Mouse (Mus musculus): ENCODE data around the gene Onecut1. TPM values are rescaled to one million over a fixed set of nuclear protein-coding genes. Genes with fewer than 3 reads are reported as not detected.
A peak's percentile ranks its signal among the peaks of the same experiment; 100 is the strongest.

The Onecut1 gene
- total RNA-seq, 2 experiments from 2014 or later, result 0.16 TPM; not detected in 1

DNA sequence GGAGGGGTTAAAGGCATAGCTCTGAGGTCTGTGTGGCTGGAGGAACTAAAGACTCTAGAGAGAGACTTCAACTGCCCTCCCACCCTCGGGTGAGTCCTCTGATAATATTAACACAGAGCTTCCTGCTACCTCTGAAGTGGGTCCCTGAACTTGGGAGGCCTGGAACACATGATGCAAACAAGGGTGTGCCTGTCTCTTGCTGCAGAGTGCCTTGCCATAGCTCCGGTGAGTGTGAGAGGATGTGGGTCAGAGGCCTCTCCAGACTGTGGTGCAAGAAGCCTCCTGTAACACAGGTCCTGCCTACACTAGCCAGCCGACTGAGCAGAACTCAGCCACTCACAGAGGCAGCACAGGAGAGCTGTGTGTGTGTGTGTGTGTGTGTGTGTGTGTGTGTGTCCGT lies 45.2 kb downstream of the Onecut1 start:
- intact Hi-C loops (cut with DNase I), result loop anchor here (5.0 kb wide), 1 partner anchor 115 kb away; no protein-coding TSS in a partner anchor
- no peak for DNase-seq

GRCm38 (mm10) chr9:74909245-74909644 lies 47.5 kb downstream of the Onecut1 start:
- intact Hi-C loops (cut with DNase I), result loop anchor here (5.0 kb wide), 1 partner anchor 113 kb away; no protein-coding TSS in a partner anchor
- peak; percentile 40 for DNase-seq

- intact Hi-C loops (cut with DNase I), result loop anchor here (10.0 kb wide), 1 partner anchor 355 kb away; no protein-coding TSS in a partner anchor
- no peak for DNase-seq
Measured at GRCm38 (mm10) chr9:74910226-74910759, 48.6 kb downstream of the Onecut1 start.

- DNase-seq, result peak; percentile 13
- intact Hi-C loops (cut with DNase I), result loop anchor here (10.0 kb wide), 1 partner anchor 353 kb away; no protein-coding TSS in a partner anchor
Measured at GRCm38 (mm10) chr9:74911430-74911829, 49.7 kb downstream of the Onecut1 start.

- DNase-seq, result no peak
- intact Hi-C loops (cut with DNase I), result loop anchor here (10.0 kb wide), 1 partner anchor 353 kb away; no protein-coding TSS in a partner anchor
Measured at GRCm38 (mm10) chr9:74911919-74912318, 50.2 kb downstream of the Onecut1 start.

- intact Hi-C loops (cut with DNase I), result loop anchor here (10.0 kb wide), 1 partner anchor 352 kb away; no protein-coding TSS in a partner anchor
- DNase-seq, result no peak
Measured at GRCm38 (mm10) chr9:74912619-74913376, 51.1 kb downstream of the Onecut1 start.

DNA sequence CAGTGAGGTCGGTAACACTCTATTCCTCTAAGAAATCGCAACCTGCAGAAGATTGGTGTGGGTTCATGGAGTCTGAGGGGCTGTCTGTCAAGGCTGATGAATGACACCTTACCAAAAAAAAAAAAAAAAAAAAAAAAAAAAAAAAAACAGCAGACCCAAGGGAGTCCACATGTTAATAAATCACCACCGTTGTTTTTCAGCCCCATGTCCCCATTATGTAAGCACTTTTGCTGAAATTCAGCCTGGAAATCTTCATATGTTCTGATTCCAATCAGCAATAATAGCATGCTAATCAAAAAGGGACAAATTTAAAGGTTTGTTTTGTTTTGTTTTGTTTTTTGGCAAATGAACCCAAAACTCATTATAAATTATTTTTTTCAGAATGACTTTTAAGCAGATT lies 53.9 kb downstream of the Onecut1 start:
- DNase-seq, result no peak
- intact Hi-C loops (cut with DNase I), result loop anchor here (10.0 kb wide), 1 partner anchor 349 kb away; no protein-coding TSS in a partner anchor

- intact Hi-C loops (cut with DNase I), result no loop called here
- DNase-seq, result no peak
Measured at GRCm38 (mm10) chr9:74920450-74920849, 58.7 kb downstream of the Onecut1 start.

GRCm38 (mm10) chr9:74921422-74921821 lies 59.7 kb downstream of the Onecut1 start:
- no peak for DNase-seq
- intact Hi-C loops (cut with DNase I), result no loop called here

DNA sequence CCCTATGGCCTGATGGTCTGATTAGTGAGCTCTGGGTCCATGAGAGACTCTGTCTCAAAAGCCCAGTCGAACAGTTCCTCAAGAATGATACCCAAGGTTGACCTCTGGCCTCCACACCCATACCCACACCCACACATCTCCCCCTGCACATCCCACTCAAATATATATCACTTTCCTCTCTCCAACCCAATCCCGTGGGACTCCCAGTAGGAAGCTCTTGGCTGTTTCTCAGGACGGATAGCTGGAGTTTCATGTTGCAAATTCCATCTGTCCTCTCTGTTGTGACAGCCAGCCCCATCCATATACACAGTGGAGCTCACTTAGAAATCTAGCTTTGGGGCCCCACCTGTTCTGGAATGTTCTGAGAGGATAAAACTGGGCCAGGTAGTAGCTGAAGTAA lies 61.2 kb downstream of the Onecut1 start:
- intact Hi-C loops (cut with DNase I), result no loop called here
- no peak for DNase-seq

DNA sequence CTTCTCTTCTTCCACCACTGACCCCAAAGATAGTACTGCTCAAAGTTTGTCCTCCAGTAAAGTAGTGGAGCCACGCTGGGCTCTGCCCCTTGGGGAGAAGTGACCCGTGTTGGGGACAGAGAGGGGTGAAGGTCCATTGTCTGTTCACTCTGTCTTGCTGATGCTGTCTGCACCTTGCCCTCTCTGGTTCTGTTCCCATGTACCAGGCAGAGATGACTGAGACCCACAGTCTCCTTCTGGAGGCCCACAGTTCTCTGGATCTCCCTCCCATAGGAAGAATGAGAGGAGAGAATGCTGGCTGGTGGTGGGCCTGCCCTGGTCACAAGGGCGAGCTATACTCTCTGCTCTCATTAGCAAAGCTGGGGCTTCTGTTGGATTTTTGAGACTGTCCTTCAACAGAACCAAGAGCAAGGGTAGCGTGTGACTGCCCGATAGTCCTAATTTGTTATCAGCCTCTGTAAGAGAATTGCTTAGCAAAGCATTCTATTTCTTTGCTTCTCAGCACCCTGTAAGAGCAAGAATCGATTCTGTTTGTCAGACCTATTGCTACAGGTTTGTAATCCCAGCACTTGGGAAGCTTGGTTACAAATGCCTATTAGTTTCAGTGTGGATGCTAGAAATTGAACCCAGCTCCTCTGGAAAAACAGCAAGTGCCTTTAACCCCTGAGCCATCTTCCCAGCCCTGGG lies 61.7 kb downstream of the Onecut1 start:
- DNase-seq, result no peak
- intact Hi-C loops (cut with DNase I), result no loop called here

DNA sequence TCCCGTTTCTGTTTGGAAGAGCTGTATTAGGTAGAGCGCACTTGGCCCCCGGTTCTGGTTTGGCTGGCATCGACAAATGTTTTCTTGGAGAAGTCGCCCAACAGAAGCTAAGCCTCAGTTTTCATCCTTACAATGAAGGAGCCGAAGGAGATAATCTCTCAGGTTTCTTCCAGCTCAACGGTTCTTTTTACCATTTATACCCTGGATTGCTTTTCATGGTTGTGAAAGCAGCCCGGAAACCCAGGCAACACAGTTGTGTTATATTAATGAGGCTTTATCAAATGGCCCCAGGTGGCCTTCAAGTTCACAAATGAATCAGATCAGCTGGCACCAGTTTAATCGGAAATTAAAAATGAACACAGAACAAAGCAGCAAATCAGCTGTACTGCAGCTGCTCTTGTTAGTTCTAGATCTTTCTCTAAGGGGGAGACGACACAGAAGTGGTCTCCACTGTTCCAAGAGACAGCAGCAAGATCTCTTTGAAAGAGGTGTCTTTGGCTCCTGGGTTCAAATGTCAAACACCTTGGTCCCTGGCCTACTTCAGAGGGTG lies 63.6 kb downstream of the Onecut1 start:
- no peak for DNase-seq
- intact Hi-C loops (cut with DNase I), result no loop called here

GRCm38 (mm10) chr9:74929981-74930423 lies 68.3 kb downstream of the Onecut1 start:
- intact Hi-C loops (cut with DNase I), result no loop called here
- no peak for DNase-seq

- intact Hi-C loops (cut with DNase I), result no loop called here
- DNase-seq, result no peak
Measured at GRCm38 (mm10) chr9:74930653-74931052, 68.9 kb downstream of the Onecut1 start.

GRCm38 (mm10) chr9:74935289-74935688 lies 73.6 kb downstream of the Onecut1 start:
- intact Hi-C loops (cut with DNase I), result no loop called here
- no peak for DNase-seq

- DNase-seq, result no peak
- intact Hi-C loops (cut with DNase I), result no loop called here
Measured at GRCm38 (mm10) chr9:74937761-74938160, 76.0 kb downstream of the Onecut1 start.

DNA sequence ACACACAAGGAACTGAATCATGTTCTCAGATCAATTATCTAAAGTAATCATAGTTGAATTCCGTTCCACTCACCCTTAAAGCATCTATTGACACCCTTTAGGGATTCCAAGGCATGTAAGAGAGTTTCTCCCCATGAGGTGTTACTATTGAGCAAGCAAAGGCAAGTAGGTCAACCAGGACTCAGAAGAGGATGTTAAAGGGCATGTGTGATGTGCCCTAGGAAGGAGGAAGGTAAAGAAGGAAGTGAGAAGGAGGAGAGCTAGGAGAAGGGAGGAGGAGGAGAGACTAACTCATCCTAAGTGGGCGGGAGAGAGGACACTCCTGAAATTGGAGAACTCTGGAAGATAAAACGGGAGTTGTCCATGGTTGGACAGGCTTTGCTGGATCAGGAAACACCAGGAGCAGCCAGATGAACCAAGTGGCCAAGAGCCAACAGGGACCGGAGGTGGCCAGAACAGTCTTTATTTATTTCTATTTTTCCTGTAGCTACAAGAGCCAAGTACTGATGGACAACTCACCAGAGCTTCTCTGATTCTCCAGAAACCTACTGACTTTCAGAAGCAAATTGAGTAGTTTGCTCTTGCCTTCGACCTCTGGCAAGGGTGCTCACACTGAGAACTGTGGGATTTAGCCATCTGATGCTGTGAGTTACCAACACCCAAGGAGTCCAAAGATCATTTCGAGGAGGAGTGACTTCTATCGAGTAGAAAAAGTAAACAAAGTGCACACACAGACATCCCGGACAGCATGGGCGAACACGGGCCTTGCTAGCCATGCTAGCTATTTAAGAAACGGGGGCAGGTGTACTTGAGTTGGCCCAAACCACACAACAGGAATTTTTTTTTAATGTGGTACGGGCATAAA lies 77.2 kb downstream of the Onecut1 start:
- DNase-seq, result no peak
- intact Hi-C loops (cut with DNase I), result no loop called here

Data from left cerebral cortex, postnatal 4 days (tissue).